Mouse (Mus musculus): ENCODE measurements around the gene Olfr870.
"Not testable (repeated sequence)": the region's sequence is repeated elsewhere in the genome, so short reads cannot be mapped to it uniquely, and the experiment has no call there.

Olfr870 gene

DNA sequence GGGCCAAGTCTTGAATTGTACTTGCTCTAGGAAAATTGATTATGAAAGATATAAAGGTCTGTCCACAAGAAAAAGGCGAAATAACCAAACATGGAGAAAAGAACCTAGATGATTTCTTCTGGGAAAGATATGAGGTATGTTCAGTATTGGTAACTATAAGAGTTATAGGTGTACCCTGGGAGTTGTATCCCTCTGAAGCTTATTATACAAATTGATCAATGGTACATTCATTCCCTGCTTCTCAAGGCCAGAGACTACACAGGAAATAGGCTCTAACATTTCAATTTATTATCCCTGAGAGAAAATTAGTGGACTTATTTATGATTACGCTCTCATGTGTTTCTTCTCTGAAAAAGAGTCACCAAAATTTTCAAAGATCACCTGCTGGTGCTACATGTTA lies at the start of gene Olfr870:
Gene Olfr870 (minus strand): TSS at position 101 of the 400 bp plus-strand sequence.
- DNase-seq (ENCODE audit: low spot score) = no peak

DNA sequence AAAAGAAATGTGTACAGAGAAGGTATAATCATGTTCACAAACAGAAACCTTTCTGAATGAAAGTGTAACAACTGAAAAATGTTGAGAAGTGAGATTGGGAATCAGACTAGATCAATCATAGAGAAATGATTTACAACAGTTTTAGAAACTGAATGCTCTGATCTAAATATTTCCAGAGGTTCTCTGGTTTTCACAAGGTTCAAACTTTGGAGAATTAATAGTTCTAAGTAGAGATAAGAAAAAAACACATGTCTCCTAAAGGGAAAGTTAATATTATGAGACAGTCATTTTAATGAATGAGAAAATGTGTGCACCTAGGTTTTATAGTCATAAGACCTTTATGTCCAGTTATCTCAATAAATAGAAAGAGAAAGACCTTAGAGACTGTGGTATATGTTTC lies 38.0 kb upstream of the Olfr870 start, which contains the start of gene Olfr871:
Gene Olfr871 (plus strand): TSS at position 301 of the 400 bp plus-strand sequence.
- no peak for DNase-seq (ENCODE audit: low spot score)

DNA sequence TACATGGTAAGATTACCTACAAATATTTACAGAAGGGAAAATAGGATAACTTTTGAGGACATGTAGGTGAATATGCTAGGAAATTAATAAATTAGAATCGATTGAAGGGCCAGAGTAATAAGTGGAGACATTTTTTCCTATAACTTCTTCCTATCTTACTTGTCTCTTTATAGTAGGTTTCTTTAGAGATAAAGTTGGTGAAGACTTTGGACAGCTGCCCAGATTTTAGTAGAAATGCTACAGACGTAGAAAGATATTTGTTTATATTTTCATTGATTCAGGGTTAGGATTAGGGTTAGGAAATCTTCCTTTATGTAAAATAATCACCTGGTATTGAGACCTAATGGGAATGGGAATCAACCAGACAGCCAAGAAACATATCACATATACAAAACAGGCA lies 37.6 kb upstream of the Olfr870 start:
- no peak for DNase-seq (ENCODE audit: low spot score)

- DNase-seq (ENCODE audit: low spot score) = no peak
These were observed 37.0 kb upstream of the Olfr870 start for GRCm38 (mm10) chr9:20210812-20211211.

DNA sequence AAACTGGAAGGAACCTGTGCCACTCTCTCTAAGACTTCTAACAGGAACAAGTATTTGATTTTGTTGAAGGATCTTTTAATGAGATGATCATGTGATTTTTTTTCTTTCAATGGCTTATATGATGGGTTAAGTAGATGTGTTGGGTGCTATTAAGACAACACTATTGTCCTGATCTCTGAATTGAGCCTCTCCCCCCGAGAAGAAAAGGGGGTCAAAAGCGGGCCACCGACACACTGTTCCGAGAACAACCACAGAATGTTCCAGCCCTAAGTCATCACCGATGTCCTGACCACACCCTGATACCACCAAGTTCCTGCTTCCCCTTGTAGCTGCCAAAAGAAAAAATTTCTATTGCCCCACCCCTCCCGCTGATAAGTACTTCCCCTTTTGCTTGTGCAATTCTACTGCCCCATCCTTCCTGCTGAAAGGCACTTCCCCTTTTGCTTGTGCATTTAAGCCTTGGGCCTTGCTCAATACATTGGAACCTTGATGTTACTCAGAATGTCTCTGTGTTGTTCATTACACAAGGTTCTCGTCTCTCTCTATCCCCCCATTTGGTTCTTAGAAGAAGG lies 29.6 kb upstream of the Olfr870 start:
- not testable (repeated sequence) for DNase-seq (ENCODE audit: low spot score)

DNA sequence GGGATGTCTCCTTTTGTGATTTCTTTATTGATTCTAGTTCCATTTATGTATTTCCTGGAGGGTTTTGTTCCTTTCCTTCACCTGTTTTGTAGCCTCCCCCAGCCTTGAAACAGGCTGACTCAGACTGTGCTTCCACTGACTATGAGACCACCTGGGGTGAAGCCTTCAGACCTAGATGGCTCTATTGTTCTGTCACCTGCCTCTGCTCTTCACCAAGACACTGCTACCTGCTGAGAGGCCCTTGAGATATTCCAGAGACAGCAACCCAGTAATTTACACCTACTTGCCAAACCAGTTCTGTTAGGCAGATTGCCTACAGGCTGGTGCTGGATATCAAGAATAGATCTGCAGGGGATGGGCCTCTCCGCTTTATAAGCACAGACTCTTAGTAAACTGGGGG lies 28.3 kb upstream of the Olfr870 start:
- DNase-seq (ENCODE audit: low spot score) = no peak

- no peak for DNase-seq (ENCODE audit: low spot score)
These were observed 5.6 kb upstream of the Olfr870 start for GRCm38 (mm10) chr9:20179463-20179862.

- DNase-seq (ENCODE audit: low spot score) = no peak
These were observed 24.2 kb downstream of the Olfr870 start for GRCm38 (mm10) chr9:20149706-20150105.

- no peak for DNase-seq (ENCODE audit: low spot score)
These were observed 45.1 kb downstream of the Olfr870 start, which contains the start of gene Olfr869 for GRCm38 (mm10) chr9:20128709-20129108. Gene Olfr869 (plus strand): TSS chr9:20129009.

Measured in testis, postnatal 14 days (tissue).